In genomic region chr16:29814039-29814438, GRCm38 (mm10) we compare ENCODE assay signal across 8 mouse cellular contexts.
DNase-seq lines count a peak whose midpoint lies in the region; ATAC-seq lines count a peak whose summit lies in the region.

No protein-coding gene starts in this region.

- peak overlapping the region; percentile 53 for H3K4me3 ChIP-seq in hindbrain, embryonic 12.5 days

- H3K27ac ChIP-seq in hindbrain, embryonic 12.5 days: peak overlapping the region; percentile 76

- peak overlapping the region; percentile 84 for H3K4me2 ChIP-seq in hindbrain, embryonic 12.5 days (replicated peaks)

- no peaks in the 10 kb centered on the region for H3K36me3 ChIP-seq in hindbrain, embryonic 12.5 days

- no peaks in the 10 kb centered on the region for H3K9me3 ChIP-seq in hindbrain, embryonic 12.5 days (replicated peaks)

- H3K9ac ChIP-seq in hindbrain, embryonic 12.5 days: peak overlapping the region; percentile 77

- ATAC-seq in hindbrain, embryonic 12.5 days (ENCODE audit: low FRiP score): peak; percentile 82

- peaks cover 26% of the 10 kb centered on the region for H3K4me1 ChIP-seq in hindbrain, embryonic 12.5 days

- H3K27me3 ChIP-seq in hindbrain, embryonic 12.5 days: peaks cover 70% of the 10 kb centered on the region

- 1% methylated on average over 32 of the region's 32 CpGs for WGBS in hindbrain, embryonic 12.5 days

- peak; percentile 76 for DNase-seq in MN1 (ENCODE audit: low spot score)
- peak; percentile 65 to 69 for DNase-seq in cerebellum, adult 18-20 months
- peak; percentile 41 to 78 for DNase-seq in frontal cortex, adult 2 months (ENCODE audit: extremely low spot score in 1 of 2, low spot score in 1 of 2)
- DNase-seq in left cerebral cortex, adult 11 months (ENCODE audit: low spot score): peak; percentile 71
- peak; percentile 95 for DNase-seq in lung, postnatal 36 days
- DNase-seq in retina, postnatal 1 day: peak; percentile 92
- DNase-seq in thymus, postnatal 36 days: peak; percentile 87 to 91

Comparison
In these comparisons a context has a peak if more than half of its experiments do, and no peak if none do; other contexts are left out.
1. Peak in every context shown above with its lines: DNase-seq, ATAC-seq, H3K4me3 ChIP-seq and H3K27ac ChIP-seq.